Mouse (Mus musculus) common myeloid progenitor, adult 5-6 weeks (primary cell): ENCODE measurements around the gene Psmd3. TPM values are rescaled to one million over a fixed set of nuclear protein-coding genes. Genes with fewer than 3 reads are reported as not detected.
"Not testable (repeated sequence)": the region's sequence is repeated elsewhere in the genome, so short reads cannot be mapped to it uniquely, and the experiment has no call there.

Experiments used
- ATAC-seq: replicated peaks from 2 replicates; pipeline ENCODE4 v1.8.0; 2016; ENCODE audit warnings: low read depth, mild to moderate bottlenecking, moderate TSS enrichment, inconsistent platforms; ENCODE audit not compliant: poor library complexity, severe bottlenecking
- total RNA-seq: library from RNA; stranded (forward); fragments of 200-1000, 187-1606 nt; gene quantifications from 2 replicates; pipeline ENCODE4 v1.2.3, GENCODE M21; 2017

Psmd3 gene
- 53.7 and 88.9 TPM in 2 replicates for total RNA-seq

- ATAC-seq: peak; percentile 94
Observed at GRCm38 (mm10) chr11:98681786-98682745, at the start of gene Psmd3. Psmd3 (plus strand) TSS chr11:98682554.

GRCm38 (mm10) chr11:98635312-98635970 lies 46.9 kb upstream of the Psmd3 start:
- peak; percentile 98 for ATAC-seq

- no peak for ATAC-seq
Observed at GRCm38 (mm10) chr11:98637501-98637900, 44.9 kb upstream of the Psmd3 start.

- ATAC-seq: no peak
Observed at GRCm38 (mm10) chr11:98640091-98640490, 42.3 kb upstream of the Psmd3 start.

- ATAC-seq: no peak
Observed at GRCm38 (mm10) chr11:98644757-98645156, 37.6 kb upstream of the Psmd3 start.

GRCm38 (mm10) chr11:98645946-98646345 lies 36.4 kb upstream of the Psmd3 start:
- ATAC-seq: no peak

- ATAC-seq: no peak
Observed at GRCm38 (mm10) chr11:98646459-98646858, 35.9 kb upstream of the Psmd3 start, which contains the start of gene Gsdma2. Gsdma2 (plus strand) TSS chr11:98646759.

GRCm38 (mm10) chr11:98655076-98655475 lies 27.3 kb upstream of the Psmd3 start:
- ATAC-seq: peak; percentile 94

GRCm38 (mm10) chr11:98660517-98660916 lies 21.8 kb upstream of the Psmd3 start:
- ATAC-seq: peak; percentile 92

- ATAC-seq: no peak; the same call in 1 of the 2 replicates
Observed at GRCm38 (mm10) chr11:98664091-98664490, 18.3 kb upstream of the Psmd3 start, which contains the start of gene Gsdma. Gsdma (plus strand) TSS chr11:98664351.

GRCm38 (mm10) chr11:98668984-98669383 lies 13.4 kb upstream of the Psmd3 start:
- ATAC-seq: no peak

GRCm38 (mm10) chr11:98671284-98671815 lies 11.0 kb upstream of the Psmd3 start:
- ATAC-seq: no peak

GRCm38 (mm10) chr11:98671857-98672256 lies 10.5 kb upstream of the Psmd3 start:
- no peak for ATAC-seq

- ATAC-seq: no peak
Observed at GRCm38 (mm10) chr11:98672482-98672881, 9.9 kb upstream of the Psmd3 start.

- peak; percentile 92 for ATAC-seq
Observed at GRCm38 (mm10) chr11:98673136-98673535, 9.2 kb upstream of the Psmd3 start.

- no peak for ATAC-seq
Observed at GRCm38 (mm10) chr11:98675829-98676363, 6.5 kb upstream of the Psmd3 start.

- ATAC-seq: no peak
Observed at GRCm38 (mm10) chr11:98680023-98680422, 2.3 kb upstream of the Psmd3 start.

- not testable (repeated sequence) for ATAC-seq
Observed at GRCm38 (mm10) chr11:98680595-98680994, 1.8 kb upstream of the Psmd3 start.

GRCm38 (mm10) chr11:98681186-98681585 lies 1.2 kb upstream of the Psmd3 start:
- no peak for ATAC-seq

GRCm38 (mm10) chr11:98682811-98683210 lies 457 bp downstream of the Psmd3 start:
- ATAC-seq: no peak
